Mouse (Mus musculus) cerebral cortex, adult 2 months (tissue): ENCODE data around the gene Cfap61.

Source experiments
- WGBS: fragments of 180-500 bp; shearing (Covaris S2); methylation state at CpG from one replicate; pipeline ENCODE4 v1.1.7; 2018; 5-methylcytosine and 5-hydroxymethylcytosine counted together

Cfap61 gene

DNA sequence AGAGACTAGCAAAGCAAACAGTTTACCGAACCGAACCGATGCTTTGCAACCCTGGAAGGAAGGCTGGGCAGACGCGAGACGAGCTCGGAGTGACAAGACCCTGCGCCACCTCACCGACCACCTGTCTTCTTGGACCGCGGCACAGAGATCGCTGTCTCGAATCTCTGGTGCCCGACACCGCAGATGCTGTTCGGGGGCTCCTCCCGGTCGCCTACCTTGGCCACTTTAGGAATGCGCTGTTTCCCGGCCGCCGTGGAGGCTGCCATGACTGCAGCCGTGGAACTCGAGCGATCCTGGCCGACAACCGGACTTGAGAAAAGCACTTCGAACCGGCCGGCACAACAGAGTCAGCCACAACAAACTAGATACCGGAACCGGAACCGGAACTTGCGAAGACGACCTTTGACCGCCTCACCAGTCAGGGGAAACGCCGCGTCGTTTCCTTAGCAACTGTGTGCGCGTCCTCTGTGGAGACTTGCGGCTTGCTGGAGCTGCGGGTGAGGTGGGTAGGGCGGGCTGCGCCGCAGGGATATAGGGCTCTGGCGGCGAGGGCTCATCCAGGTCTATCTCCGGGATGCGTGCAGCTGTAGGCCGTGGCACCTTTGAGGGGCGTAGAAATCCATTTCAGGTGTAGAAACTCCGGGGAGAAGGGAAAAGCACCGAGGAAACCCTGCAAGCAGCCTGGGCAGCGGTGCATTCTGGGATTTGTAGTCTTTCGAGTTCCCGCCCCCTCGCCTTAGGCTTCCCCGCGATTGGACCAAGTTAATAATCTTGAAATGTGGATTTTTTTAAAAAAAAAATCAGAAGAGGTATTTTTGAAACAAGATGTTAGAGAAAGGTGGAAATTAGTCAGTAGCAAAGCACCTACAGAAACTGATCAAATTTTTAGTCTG is at the start of gene Cfap61, which contains the start of gene Crnkl1:
Gene Cfap61, plus strand, starts transcription at position 446 of the 893 bp plus-strand sequence.
Gene Crnkl1, minus strand, starts transcription at position 676 of the 893 bp plus-strand sequence.
- under 1% methylated on average over 61 of the region's 61 CpGs for WGBS

DNA sequence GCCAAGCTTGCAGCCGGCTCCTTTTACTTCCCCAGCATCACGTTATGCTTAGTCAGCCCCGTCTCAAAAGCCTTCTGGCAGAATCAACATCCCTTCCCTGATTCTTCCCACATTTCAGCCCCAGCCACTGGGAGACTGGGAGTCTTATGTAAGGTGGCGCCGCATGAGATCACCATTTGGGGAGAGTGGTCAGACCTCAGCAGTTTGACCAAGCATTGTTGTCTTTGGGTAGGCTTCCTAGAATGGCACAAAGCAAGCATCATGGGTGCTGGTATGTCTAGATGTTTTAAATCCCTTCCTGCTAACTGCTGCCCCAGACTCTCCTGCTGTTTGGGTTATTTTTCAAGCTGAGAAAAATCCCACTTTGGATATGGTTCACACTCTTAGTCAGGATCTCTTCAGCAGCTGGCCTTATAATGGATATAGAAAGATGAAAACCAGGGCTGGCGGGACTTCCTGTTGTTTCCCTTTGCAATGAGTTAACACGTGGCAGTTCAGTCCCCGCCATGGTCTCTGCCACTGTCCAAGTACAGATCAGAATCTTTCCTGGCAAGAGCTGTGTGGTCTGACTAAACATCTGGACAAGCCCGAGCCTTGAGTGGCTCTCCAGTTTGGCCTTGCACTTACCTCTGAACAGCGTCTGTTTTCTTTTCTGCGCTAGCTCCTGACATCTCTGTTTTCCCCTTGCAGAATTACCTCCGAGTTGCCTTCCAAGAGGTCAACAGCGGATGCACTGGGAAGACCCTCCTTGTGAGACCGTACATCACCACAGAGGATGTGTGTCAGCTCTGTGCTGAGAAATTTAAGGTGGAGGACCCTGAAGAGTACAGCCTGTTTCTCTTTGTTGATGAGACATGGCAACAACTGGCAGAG is 49.4 kb upstream of the Cfap61 start:
- 49% methylated on average over 14 of the region's 14 CpGs for WGBS

DNA sequence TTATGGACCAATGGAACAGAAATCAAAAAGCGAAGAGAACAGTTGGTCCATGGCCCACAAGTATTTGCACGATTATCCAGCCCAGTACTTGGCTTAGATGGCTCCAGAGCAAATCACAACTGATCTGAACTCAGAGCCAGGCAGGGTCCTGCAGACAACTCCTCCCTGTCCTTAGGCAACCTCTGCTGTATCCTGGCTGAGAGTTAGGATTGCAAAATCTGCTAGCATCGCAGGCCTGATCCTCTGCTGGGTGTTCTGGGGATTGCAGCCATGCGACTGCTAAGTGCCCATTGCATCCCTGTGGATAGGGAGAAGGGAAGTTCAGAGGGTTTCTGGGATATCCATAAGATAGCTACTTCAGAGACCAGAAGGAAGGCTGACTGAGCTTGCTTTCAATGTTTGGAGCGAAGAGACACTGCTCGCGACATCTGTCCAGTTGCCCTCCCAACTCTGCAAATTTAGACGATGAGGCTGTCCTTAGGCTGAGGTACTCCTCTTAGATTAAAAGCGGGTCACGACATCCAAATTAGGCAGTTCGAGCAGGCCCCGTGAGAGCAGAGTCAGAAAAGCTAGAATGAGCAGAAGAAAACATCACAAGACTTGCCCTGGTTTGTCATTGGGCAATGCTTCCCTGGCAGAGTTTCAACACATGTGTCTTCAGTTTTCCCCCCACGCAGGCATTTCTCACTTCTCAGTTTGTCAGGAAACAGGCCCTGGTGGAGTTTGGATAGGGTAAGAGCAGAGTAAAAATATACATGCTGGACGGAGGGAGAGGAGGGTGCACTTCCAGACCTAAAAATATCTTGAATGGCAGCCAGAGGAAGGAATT is 46.4 kb upstream of the Cfap61 start:
- 32% methylated on average over 14 of the region's 14 CpGs for WGBS

DNA sequence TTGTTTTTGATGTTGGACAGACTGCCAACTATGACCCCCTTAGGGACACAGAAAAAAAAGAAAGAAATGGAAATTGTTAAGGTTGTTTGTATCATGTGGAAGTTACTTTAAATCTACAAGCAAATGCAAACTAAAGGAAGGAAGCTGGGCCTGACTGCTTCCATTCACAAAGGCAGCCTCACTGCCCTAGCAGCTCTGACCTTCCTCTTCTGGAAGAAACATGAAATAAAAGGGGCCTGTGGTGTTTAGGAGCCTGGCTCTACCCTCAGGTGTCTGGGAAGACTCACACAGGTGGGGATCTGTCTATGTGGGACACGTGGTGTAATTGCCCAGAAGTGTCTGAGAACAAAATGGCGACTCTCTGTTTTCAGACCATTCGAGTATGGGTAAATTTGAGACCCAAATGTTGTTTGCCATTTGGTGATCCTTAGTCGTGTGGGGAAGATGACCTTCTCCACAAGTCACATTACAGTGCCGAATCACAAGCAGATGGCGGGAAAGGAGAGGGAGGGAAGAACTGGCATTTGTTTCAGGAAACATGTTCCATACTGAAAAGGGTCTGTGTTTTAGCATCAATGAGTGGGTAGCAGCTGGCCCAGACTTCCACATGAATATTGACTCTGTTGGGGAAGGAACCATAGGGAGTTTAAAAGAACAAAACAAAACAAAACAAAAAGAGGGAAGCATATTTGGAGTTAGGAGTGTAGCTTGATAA is 45.7 kb upstream of the Cfap61 start:
- WGBS: 30% methylated on average over 6 of the region's 6 CpGs

DNA sequence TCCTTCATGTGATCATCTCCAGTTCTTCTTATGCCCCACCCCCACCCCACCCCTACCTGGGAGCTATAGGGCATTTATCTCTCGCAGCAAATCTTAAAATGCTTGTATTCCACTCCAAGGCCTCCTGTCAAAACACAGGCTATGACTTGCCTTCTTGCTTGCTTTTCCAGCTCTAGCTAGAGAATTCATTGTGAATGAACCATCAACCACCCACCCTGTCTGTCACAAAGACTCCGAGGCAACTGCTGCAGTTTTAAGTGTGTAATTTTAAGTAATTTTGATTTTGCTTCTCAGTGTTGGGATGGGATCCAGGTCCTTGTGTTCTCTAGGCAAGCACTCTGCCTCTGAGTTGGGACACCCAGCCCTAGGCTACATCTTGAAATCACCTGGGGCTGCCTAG is 44.0 kb upstream of the Cfap61 start:
- 54% methylated on average over 2 of the region's 2 CpGs for WGBS

DNA sequence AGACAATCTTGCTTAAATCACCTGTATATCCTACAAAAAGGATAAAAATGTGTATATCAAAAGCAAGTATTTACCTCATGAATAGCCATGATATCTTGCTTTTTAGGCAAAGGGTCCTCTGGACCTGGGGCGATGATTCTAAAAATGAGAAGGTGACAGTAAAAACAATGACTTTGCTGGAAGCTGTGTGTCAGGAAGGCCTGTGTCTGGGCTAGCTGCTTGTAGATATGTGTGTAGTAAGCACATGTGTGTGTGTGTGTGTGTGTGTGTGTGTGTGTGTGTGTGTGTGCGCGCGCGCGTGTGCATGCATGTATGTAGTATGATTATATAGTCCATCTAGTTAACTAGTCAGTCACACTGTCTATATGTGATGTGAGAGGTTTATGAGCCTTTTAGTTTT is 40.8 kb upstream of the Cfap61 start:
- 98% methylated on average over 6 of the region's 6 CpGs for WGBS

DNA sequence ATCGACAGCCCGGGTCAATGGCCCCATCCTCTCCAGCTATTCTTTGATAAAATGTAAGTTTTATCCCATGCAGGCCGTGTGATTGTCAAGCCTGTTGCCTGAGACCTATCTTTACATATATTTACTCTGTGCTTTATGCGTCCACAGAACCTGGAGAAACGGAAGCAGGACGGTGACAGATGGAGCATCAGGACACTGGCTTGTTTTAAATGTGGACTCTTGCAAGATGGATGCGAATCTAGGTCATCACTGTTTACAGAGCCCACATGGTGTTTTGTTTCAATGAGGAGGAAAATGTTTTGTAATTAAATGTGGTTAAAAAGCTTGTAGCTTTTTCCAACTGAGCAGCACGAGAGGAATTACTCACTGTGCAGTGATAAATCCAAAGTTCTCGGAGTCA is 36.5 kb upstream of the Cfap61 start:
- 63% methylated on average over 9 of the region's 9 CpGs for WGBS

DNA sequence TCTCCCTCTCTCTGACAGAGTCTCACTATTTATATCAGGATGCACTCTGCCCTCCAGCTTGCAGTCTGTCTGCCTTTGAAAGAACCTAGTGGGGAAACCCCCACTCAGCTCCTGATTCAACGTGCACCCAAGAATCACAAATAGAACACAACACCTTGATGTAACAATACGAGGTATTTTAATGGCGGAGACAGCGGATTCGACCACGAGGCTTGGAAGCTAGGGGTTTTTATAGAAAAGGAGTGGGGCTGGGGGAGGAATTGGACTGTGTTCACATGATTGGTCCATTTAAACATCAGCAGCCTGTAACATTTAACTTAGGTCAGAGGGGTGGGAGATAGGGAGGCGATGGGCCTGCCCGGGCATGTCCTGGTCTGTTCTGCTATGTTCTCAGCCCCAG is 34.3 kb upstream of the Cfap61 start:
- WGBS: 82% methylated on average over 7 of the region's 8 CpGs

DNA sequence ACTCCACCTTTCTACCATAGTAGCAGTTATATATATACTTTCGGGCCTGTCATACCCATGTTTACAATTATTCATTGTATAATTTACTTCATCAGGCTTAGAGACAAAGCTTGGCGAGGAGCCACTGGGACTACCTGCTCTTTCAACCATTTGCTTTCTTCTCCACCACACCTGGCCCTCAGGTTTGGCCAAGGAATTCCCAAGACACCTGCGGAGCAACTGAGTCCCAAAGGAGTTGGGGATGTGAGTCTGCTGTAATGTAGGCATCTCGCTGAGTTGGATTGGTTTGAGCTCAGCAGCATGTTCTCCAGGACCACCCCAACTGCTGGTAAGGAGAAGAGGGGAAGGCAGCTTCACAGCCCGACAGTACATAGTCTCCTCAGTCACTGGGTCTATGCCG is 32.7 kb upstream of the Cfap61 start, which contains the start of gene Naa20:
Gene Naa20, plus strand, starts transcription at position 239 of the 400 bp plus-strand sequence.
- WGBS: 93% methylated on average over 6 of the region's 6 CpGs

DNA sequence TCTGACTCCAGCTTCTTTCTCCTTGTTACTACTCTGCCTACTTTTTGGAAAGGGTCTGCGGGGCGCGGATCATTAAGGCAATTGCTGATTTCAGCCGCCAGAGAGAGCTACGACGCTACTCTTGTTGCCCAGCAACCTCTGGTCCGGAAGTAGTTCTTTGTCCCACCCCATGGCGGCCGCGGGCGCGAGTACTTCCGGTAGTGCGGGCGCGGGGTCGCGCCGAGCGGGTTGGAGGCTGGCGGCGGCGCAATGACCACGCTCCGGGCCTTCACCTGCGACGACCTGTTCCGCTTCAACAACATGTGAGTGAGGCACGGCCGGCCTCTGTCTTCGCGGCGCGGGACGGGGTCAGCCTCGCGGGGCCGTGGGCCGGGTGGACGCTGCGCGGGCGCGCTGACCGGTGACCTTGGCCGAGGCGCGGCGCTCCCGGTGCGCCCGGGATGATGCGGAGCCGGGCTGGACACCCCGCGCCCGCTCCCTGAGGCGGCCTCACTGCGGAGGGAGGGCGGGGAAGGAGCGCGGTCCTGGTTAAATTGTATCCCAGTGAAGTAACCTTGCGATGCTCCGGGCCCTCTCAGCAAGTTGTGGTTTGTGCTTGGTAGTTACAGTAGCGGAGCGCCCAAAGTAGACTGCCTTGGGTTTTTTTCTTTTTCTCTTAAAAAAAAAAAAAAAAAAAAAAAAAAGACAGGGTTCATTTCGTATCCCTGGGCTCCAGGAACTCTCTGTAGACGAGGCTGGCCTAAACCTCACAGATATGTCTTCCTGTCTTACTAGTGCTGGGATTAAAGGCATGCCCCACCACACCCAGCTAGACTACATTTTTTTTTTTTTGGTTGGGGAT is 31.3 kb upstream of the Cfap61 start:
- WGBS: under 1% methylated on average over 68 of the region's 68 CpGs

DNA sequence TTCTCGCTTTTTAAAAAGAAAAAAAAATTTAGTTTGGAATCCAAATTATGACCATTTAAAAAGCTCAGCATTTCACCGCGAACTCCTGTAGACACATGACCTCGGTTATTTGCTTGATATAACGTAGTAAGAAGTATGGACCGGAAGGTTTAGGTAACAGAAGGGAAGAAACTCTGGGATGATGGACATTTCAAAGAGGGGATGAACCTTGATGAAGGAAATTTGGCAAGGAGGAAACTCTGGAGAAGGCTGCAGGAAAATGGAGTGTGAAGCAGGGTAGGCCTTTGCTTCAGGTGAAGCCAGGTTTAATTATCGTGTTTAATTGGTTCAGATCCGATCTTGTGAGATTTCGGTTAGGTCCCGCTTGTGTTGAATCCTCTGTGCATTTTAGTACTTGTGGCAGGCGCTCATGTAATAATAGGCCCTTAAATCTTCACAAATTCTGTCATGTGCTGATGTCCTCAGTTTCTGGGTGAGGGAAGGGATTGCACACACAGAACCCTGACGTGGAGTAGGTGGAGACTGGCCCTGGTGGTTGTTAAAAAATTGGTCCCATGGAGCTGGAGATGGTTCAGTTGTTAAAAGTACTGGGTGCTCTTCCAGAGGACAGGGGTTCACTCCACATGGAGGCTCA is 30.5 kb upstream of the Cfap61 start:
- WGBS: 21% methylated on average over 12 of the region's 12 CpGs

DNA sequence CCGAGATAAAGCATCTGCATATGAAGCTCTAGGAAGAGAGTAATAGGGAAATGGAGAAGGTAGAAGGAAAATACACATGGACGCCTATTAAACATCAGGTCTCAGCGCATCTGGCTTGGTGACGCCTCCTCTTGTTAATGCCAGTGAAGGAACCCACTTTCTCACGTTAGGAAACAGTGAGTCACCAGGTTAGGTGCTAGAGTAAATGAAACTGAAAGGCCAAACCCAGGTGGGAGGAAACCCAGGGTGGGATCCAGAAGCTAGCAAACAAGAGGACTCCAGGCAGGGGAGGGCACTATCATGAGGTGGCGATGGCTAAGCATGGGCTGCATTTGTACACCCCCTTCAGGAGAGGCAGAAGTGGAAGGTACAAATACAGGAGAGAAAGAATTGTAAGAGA is 29.4 kb upstream of the Cfap61 start:
- 62% methylated on average over 6 of the region's 6 CpGs for WGBS

DNA sequence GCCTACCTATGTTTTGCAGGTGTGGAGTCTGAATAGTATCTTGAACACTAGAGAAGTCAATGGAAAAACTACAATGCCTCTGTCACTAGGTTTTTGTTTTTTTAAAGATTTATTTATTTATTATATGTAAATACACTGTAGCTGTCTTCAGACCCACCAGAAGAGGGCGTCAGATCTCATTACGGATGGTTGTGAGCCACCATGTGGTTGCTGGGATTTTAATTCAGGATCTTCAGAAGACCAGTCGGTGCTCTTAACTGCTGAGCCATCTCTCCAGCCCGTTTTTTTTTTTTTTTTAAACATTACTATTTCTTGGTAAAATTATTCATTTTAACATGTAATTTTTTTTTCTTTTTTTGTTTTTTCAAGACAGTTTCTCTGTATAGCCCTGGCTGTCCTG is 28.7 kb upstream of the Cfap61 start:
- WGBS: 19% methylated on average over 4 of the region's 4 CpGs

DNA sequence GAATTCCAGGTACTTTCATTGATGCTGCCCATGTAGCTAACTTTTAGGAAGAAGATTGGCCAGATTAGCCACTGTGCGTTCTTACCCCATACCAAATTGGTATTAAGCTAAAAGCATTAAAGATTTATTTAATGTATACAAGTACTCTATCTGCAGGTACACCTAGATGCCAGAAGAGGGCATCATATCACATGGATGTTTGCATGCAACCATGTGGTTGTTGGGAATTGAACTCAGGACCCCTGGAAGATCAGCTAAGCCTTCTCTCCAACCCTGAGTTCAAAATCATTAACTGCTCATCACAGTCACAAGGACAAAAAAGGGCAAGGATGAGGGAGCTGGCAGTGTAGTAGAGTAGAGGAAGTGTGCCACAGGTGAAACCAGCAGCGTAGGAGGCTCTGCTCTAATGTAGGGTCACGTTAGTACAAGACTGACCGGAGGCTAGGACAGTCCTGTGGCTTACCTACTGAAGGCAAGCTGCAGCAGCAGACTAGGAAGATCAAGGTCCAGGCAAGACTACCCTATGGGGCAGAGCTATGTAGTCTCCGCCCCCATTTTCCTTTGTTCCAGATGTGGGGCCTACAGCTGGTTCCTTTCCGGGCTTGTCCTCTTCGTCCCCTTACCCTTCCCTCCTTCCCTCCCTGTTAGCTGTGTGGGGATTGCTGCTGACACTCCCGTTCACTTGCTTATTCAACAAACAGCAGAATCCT is 13.5 kb upstream of the Cfap61 start:
- WGBS: 90% methylated on average over 8 of the region's 8 CpGs

DNA sequence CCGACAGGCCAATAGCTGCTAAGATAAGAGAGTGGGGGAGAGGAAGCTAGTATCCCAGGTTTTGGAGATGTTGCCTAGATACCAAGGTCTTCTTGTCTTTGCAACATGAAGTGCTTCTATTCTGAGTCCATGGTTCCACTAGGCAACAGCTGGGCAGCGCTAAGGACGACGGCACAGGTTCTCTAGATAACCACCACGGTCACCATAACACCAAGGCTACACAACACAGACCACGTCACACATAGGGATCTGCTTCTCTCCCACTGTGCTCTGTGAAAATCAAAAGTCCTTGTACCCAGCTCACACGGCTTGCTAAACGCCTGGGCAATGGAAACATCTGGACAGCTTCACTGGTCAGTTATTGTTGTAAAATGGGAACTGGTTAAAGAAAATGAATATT is 2.4 kb downstream of the Cfap61 start:
- WGBS: 72% methylated on average over 8 of the region's 8 CpGs

DNA sequence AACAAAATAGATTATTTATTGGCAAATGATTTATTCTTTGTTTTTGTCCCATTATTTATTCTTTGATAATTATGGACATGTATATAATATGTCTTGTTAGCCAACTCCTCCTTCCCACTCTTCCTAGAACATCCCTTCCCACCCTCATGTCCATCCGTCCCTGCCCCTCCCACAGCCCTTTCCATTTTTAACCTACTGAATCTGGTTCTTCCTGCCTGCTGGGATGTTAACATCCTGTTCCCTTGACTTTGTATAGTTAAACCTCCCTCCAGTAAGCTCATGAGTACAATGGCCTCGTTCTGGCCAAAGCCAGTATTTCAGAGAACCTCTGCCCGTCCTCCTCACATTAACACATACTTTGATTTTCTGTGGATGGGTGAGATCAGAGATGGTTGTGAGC is 6.8 kb downstream of the Cfap61 start:
- WGBS: 49% methylated on average over 3 of the region's 3 CpGs

DNA sequence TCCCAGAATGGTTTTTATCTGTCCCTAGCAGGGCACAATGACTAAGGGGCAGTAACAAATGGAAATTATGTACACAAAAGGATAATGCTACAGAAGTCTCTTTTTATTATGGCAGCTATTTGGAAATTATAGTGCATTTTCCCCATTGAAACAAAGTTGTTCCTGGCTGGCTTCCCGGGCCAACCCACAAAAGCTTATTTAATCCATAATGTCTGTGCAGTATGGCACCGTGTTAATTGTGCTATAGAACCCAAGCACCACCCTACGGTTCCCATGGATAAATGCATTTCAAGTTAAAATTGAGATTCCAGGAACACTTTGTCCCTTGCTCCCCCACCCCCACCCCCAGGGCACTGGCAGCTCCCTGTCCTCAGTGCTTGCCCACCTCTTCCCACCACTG is 9.7 kb downstream of the Cfap61 start:
- WGBS: 29% methylated on average over 3 of the region's 3 CpGs

DNA sequence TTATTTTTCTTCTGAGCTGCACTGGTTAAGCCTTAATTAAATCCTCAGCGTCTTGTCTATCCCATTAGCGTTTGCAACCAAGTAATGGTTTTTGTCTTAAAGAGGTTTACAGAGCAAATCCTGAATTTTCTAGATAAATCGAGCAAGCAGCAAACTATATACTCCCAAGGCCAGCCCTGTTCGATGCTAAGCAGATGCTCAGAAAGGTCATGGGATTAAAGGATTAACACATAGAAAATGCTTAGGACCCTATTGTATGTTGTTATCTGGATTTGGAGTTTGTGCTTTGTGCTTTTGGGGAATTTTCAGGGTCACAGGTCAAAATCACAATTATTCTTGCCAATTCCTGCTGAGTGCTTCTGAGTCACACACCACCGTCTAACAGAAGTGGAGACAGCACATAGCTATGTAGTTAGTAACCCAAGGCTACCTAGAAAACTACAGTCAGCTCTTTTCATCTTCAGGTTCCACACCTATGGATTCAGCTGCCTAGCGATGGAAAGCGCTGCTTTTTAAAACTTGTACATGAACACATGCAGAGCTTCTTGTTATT is 13.9 kb downstream of the Cfap61 start:
- 85% methylated on average over 7 of the region's 7 CpGs for WGBS
